Mouse (Mus musculus): ENCODE results near the gene Polr2j. TPM values are rescaled to one million over a fixed set of nuclear protein-coding genes. Genes with fewer than 3 reads are reported as not detected.
A peak's percentile ranks its signal among the peaks of the same experiment; 100 is the strongest.

The Polr2j gene
- polyA plus RNA-seq, 1 experiment from 2014 or later: 129 TPM

DNA sequence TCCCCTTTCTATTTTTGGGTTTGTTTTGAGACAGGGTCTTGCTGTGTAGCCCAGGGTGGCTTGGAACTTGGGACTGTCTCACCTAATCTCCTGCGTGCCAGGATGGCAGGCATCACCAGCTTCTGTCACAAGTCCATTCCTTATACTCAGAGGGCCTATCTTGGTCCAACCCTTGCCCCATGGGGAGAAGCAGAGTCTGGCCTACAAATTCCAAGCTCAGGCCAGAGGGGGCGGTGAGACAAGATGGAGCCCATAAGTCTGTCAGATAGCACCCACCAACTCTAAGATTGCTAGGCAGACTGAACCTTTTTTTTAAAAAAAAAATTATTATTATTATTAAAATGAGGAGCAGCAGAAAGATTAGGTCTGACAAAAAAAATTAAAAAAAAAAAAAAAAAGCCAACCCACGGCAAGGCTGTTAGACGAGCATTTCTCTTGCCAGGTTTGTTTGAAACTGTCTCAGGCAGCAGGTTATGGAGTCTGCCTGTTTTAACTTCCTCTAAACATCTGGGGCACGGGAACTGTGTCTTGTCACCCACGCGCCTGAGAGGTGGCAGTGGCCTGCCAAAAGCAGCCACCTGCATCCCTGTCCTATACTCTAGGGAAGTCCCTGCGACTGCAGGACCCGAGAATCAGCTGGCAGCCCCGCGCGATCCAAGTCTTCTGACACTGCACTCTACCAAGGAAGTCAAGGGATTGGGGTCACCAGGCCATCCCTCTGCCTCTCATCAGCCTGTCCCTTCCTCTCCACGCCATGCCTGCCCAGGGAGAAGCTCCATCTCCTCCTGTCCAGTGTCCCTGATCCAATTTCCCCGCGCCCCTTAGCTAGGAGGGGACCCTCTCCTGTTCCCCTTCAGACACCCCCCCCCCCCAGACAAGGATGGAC is 53.4 kb downstream of the Polr2j start:
- H3K36me3 ChIP-seq (replicated peaks): peaks cover 9% of the 10 kb centered on the region
- H3K4me3 ChIP-seq (replicated peaks): peak overlapping the region; percentile 65
- ATAC-seq (ENCODE audit: insufficient read depth): peak; percentile 26
- 9% methylated on average over 15 of the region's 15 CpGs for WGBS (ENCODE audit: insufficient replicate concordance)
- H3K4me2 ChIP-seq: peak overlapping the region; percentile 92
- H3K4me1 ChIP-seq (replicated peaks): peaks cover 35% of the 10 kb centered on the region
- no peaks in the 10 kb centered on the region for H3K27me3 ChIP-seq
- H3K9me3 ChIP-seq (replicated peaks): no peaks in the 10 kb centered on the region
- peak overlapping the region; percentile 77 for H3K27ac ChIP-seq (replicated peaks)
- H3K9ac ChIP-seq: peak overlapping the region; percentile 56; the same call in 1 of the 2 replicates

GRCm38 (mm10) chr5:136170512-136171362 is 54.3 kb downstream of the Polr2j start, which contains the start of gene Orai2:
Gene Orai2 (minus strand): TSS chr5:136170713.
- ATAC-seq (ENCODE audit: insufficient read depth): peak; percentile 79
- Histone ChIP-seq H3K9ac (peak within 1 kb of the TSS; percentile 56), H3K4me1 (replicated peaks) (peaks cover 35% of the 10 kb centered on the region), H3K4me2 (peak within 1 kb of the TSS; percentile 92), H3K9me3 (replicated peaks) (no peaks in the 10 kb centered on the region), H3K27me3 (no peaks in the 10 kb centered on the region), H3K4me3 (replicated peaks) (peak within 1 kb of the TSS; percentile 65), H3K36me3 (replicated peaks) (peaks cover 9% of the 10 kb centered on the region), H3K27ac (replicated peaks) (peak within 1 kb of the TSS; percentile 77)
- WGBS (ENCODE audit: insufficient replicate concordance): 2% methylated on average over 49 of the region's 49 CpGs

- Histone ChIP-seq H3K9me3 (replicated peaks) (no peaks in the 10 kb centered on the region), H3K4me2 (peak overlapping the region; percentile 92), H3K9ac (no peak overlapping the region; the same call in 1 of the 2 replicates), H3K27me3 (no peaks in the 10 kb centered on the region), H3K4me3 (replicated peaks) (peak overlapping the region; percentile 65), H3K4me1 (replicated peaks) (peaks cover 35% of the 10 kb centered on the region), H3K27ac (replicated peaks) (peak overlapping the region; percentile 77), H3K36me3 (replicated peaks) (peaks cover 9% of the 10 kb centered on the region)
- peak; percentile 22; the same call in 1 of the 2 replicates for ATAC-seq (ENCODE audit: insufficient read depth)
- WGBS (ENCODE audit: insufficient replicate concordance): 13% methylated on average over 17 of the region's 17 CpGs
Observed at GRCm38 (mm10) chr5:136171363-136172341, 55.2 kb downstream of the Polr2j start.

Small RNAs within 50 kb of the gene (microRNA-seq; reads per million reads assigned to microRNA genes)
- not detected for gene Mir7035

Other genes with a start within 250 kb of the Polr2j start
- 12.6 and 16.1 TPM in 2 replicates for gene Hspb1, start 228.7 kb upstream of the Polr2j start, polyA plus RNA-seq (2015; fragmentation: Nextera tagmentation; extraction: Ambion mirVana)
- gene Ywhag, start 182.0 kb upstream of the Polr2j start, polyA plus RNA-seq (2015; fragmentation: Nextera tagmentation; extraction: Ambion mirVana): 60.9 and 65.4 TPM in 2 replicates
- 1.6 and 1.8 TPM in 2 replicates for gene Ssc4d, start 142.1 kb upstream of the Polr2j start, polyA plus RNA-seq (2015; fragmentation: Nextera tagmentation; extraction: Ambion mirVana)
- gene Zp3, start 136.5 kb upstream of the Polr2j start, polyA plus RNA-seq (2015; fragmentation: Nextera tagmentation; extraction: Ambion mirVana): not detected in 2 replicates
- gene Dtx2, start 121.8 kb upstream of the Polr2j start, polyA plus RNA-seq (2015; fragmentation: Nextera tagmentation; extraction: Ambion mirVana): 6.7 and 6.9 TPM in 2 replicates
- 3.3 and 3.8 TPM in 2 replicates for gene Upk3b, start 78.1 kb upstream of the Polr2j start, polyA plus RNA-seq (2015; fragmentation: Nextera tagmentation; extraction: Ambion mirVana)
- gene Upk3bl, start 62.1 kb upstream of the Polr2j start, polyA plus RNA-seq (2015; fragmentation: Nextera tagmentation; extraction: Ambion mirVana): 0.08 TPM in 1 of 2 replicates, not detected in the other
- gene Rasa4, start 32.7 kb upstream of the Polr2j start, polyA plus RNA-seq (2015; fragmentation: Nextera tagmentation; extraction: Ambion mirVana): 2.1 and 2.2 TPM in 2 replicates
- 34.1 and 37.2 TPM in 2 replicates for gene Lrwd1, start 19.4 kb downstream of the Polr2j start, polyA plus RNA-seq (2015; fragmentation: Nextera tagmentation; extraction: Ambion mirVana)
- 12.0 and 15.1 TPM in 2 replicates for gene Alkbh4, start 19.5 kb downstream of the Polr2j start, polyA plus RNA-seq (2015; fragmentation: Nextera tagmentation; extraction: Ambion mirVana)
- 3.4 and 4.4 TPM in 2 replicates for gene Orai2, start 54.1 kb downstream of the Polr2j start, polyA plus RNA-seq (2015; fragmentation: Nextera tagmentation; extraction: Ambion mirVana)
- gene Prkrip1, start 82.3 kb downstream of the Polr2j start, polyA plus RNA-seq (2015; fragmentation: Nextera tagmentation; extraction: Ambion mirVana): 16.5 and 22.5 TPM in 2 replicates
- gene Sh2b2, start 129.9 kb downstream of the Polr2j start, polyA plus RNA-seq (2015; fragmentation: Nextera tagmentation; extraction: Ambion mirVana): 2.1 and 2.3 TPM in 2 replicates